Mouse (Mus musculus) embryonic facial prominence, embryonic 10.5 days (tissue): ENCODE data around the gene Rita1. TPM values are rescaled to one million over a fixed set of nuclear protein-coding genes. Genes with fewer than 3 reads are reported as not detected.

Experiments used
- DNase-seq: peaks from one replicate; pipeline ENCODE4 v3.0.0-alpha.2; 2017; ENCODE audit warnings: low spot score
- H3K27ac ChIP-seq: fragments of 300-500 bp; sonication (generic); replicated peaks from 2 replicates; pipeline ENCODE4 v1.5.1; 2016; ENCODE audit warnings: mild to moderate bottlenecking
- H3K27me3 ChIP-seq: fragments of 300-500 bp; sonication (generic); replicated peaks from 2 replicates; pipeline ENCODE4 v1.6.1; 2016; ENCODE audit warnings: low read depth, mild to moderate bottlenecking; ENCODE audit not compliant: poor library complexity, severe bottlenecking
- H3K36me3 ChIP-seq: fragments of 300-500 bp; sonication (generic); replicated peaks from 2 replicates; pipeline ENCODE4 v1.6.1; 2016; ENCODE audit warnings: mild to moderate bottlenecking, moderate library complexity
- H3K4me1 ChIP-seq: fragments of 300-500 bp; sonication (generic); 2 replicates; pipeline ENCODE4 v1.6.1; 2016
- H3K4me3 ChIP-seq: fragments of 300-500 bp; sonication (generic); 2 replicates; pipeline ENCODE4 v1.5.1; 2016; ENCODE audit warnings: mild to moderate bottlenecking, moderate library complexity
- H3K9me3 ChIP-seq: fragments of 300-500 bp; sonication (generic); 2 replicates; pipeline ENCODE4 v1.6.1; 2016; ENCODE audit warnings: mild to moderate bottlenecking
- WGBS: fragments of 180-500 bp; shearing (Covaris S2); methylation state at CpG from one replicate; pipeline ENCODE4 v1.1.7; 2016; 5-methylcytosine and 5-hydroxymethylcytosine counted together
- polyA plus RNA-seq: library from polyadenylated mRNA; unstranded; fragments of >200 nt; fragmentation: Nextera tagmentation; extraction: Ambion mirVana; gene quantifications from 2 replicates; pipeline ENCODE4 v1.2.1, GENCODE M21; 2016

Gene Rita1
- polyA plus RNA-seq, 1 experiment from 2014 or later, result 20.1 TPM

DNA sequence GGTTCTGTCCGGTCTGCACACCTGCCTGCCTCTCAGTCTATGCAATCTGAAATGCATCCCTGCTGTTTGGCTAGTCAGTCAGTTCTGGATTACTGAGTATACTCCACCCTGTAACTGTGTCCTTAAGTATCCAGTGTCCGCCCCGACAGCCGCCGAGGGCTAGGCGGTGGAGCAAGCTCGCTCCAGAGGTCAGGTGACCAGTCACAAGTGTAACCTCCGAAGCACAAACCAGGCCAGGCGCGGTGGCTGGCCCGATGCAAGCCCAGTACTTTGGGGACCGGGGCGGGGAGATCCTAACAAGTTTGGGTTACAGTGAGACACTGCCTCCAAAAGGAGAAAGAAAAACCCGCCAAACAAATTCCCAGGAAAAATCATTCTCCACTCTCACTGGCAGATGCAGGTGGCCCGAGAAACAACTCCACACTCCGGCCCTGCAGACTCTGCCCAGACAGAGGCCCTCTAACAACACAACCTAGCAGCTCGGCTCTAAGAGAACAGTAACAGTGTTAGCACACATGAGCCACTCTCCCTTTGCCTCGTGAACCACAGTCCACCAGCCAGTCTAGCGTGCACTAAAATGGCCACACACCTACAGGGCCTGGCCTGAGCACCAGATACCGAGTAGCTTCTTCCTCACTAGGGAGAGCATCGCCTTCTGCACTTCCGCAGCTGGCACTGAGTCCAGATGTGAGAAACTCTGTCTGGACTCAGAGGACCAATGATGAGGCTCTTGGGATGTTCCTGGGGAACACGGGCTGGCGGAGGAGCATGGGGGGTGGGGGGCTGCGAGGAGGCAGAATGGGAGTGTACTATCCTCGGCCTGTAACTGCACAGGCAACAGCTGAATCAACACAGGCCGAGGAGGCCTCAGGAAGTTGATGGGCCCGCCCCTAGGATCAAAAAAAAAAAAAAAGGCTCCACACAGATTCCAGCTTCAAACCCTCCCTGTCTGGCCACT, 49.2 kb downstream of the Rita1 start:
- Histone ChIP-seq H3K9me3 (no peaks in the 10 kb centered on the region), H3K27me3 (no peaks in the 10 kb centered on the region), H3K27ac (peak overlapping the region; percentile 84), H3K36me3 (0 out of 2 replicates have a peak, but pooled peaks cover 3% of the 10 kb centered on the region), H3K4me3 (peak overlapping the region; percentile 24; the same call in 1 of the 2 replicates), H3K4me1 (peaks cover 88% of the 10 kb centered on the region)
- DNase-seq, result peak; percentile 79
- WGBS, result 38% methylated on average over 28 of the region's 28 CpGs

GRCm38 (mm10) chr5:120560616-120561311, 51.6 kb downstream of the Rita1 start:
- DNase-seq, result peak; percentile 67
- Histone ChIP-seq H3K4me1 (peaks cover 77% of the 10 kb centered on the region), H3K4me3 (peak overlapping the region; percentile 28; the same call in 1 of the 2 replicates), H3K27ac (peak overlapping the region; percentile 78), H3K27me3 (no peaks in the 10 kb centered on the region), H3K9me3 (no peaks in the 10 kb centered on the region), H3K36me3 (peaks cover 21% of the 10 kb centered on the region)
- 21% methylated on average over 16 of the region's 16 CpGs for WGBS

GRCm38 (mm10) chr5:120560129-120560615, 52.2 kb downstream of the Rita1 start:
- Histone ChIP-seq H3K36me3 (peaks cover 27% of the 10 kb centered on the region), H3K4me3 (peak overlapping the region; percentile 11; the same call in 1 of the 2 replicates), H3K27me3 (no peaks in the 10 kb centered on the region), H3K4me1 (peaks cover 72% of the 10 kb centered on the region), H3K9me3 (no peaks in the 10 kb centered on the region), H3K27ac (peak overlapping the region; percentile 78)
- no peak for DNase-seq
- WGBS, result 64% methylated on average over 9 of the region's 9 CpGs

GRCm38 (mm10) chr5:120558762-120559161, 53.6 kb downstream of the Rita1 start:
- Histone ChIP-seq H3K36me3 (peaks cover 38% of the 10 kb centered on the region), H3K27ac (peak overlapping the region; percentile 75), H3K4me3 (no peak overlapping the region), H3K27me3 (no peaks in the 10 kb centered on the region), H3K9me3 (no peaks in the 10 kb centered on the region), H3K4me1 (peaks cover 58% of the 10 kb centered on the region)
- 63% methylated on average over 14 of the region's 14 CpGs for WGBS
- DNase-seq, result no peak

GRCm38 (mm10) chr5:120558041-120558440, 54.3 kb downstream of the Rita1 start:
- WGBS, result 76% methylated on average over 8 of the region's 8 CpGs
- H3K27me3 ChIP-seq, result no peaks in the 10 kb centered on the region
- H3K27ac ChIP-seq, result 0 out of 2 replicates have a peak overlapping the region, but pooled peaks have one; percentile 3
- no peak overlapping the region for H3K4me3 ChIP-seq
- H3K9me3 ChIP-seq, result no peaks in the 10 kb centered on the region
- no peak for DNase-seq
- H3K36me3 ChIP-seq, result peaks cover 46% of the 10 kb centered on the region
- peaks cover 51% of the 10 kb centered on the region for H3K4me1 ChIP-seq

- no peak overlapping the region for H3K27ac ChIP-seq
- H3K36me3 ChIP-seq, result peaks cover 60% of the 10 kb centered on the region
- H3K9me3 ChIP-seq, result no peaks in the 10 kb centered on the region
- H3K4me3 ChIP-seq, result no peak overlapping the region
- H3K27me3 ChIP-seq, result no peaks in the 10 kb centered on the region
- no peak for DNase-seq
- peaks cover 44% of the 10 kb centered on the region for H3K4me1 ChIP-seq
- 88% methylated on average over 24 of the region's 24 CpGs for WGBS
Measured at GRCm38 (mm10) chr5:120555871-120556270, 56.5 kb downstream of the Rita1 start.

GRCm38 (mm10) chr5:120550673-120551072, 61.7 kb downstream of the Rita1 start:
- Histone ChIP-seq H3K4me3 (no peak overlapping the region), H3K4me1 (peaks cover 25% of the 10 kb centered on the region), H3K9me3 (no peaks in the 10 kb centered on the region), H3K27ac (no peak overlapping the region), H3K27me3 (no peaks in the 10 kb centered on the region), H3K36me3 (peaks cover 54% of the 10 kb centered on the region)
- no peak for DNase-seq
- WGBS, result 95% methylated on average over 5 of the region's 5 CpGs

DNA sequence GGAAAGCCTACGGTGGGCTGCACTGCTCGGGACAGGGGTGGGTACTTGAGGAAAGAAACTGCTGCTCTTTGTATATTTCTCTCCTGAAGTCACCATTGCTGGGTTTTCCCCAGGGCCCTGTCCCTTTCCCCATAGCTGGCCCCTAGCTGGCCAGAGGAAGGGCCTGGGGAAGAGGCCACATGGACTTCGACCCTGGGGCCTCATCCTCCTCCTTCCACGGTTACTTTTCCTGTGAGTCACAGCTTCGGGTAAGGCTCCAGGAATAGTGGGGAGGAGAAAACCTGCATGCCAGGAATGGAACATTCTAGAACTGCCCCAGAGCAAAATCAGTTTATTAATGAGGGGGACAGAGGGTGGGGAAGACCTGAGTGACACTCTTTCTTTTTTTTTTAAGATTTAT, 62.3 kb downstream of the Rita1 start:
- DNase-seq, result no peak
- 84% methylated on average over 5 of the region's 5 CpGs for WGBS
- H3K9me3 ChIP-seq, result no peaks in the 10 kb centered on the region
- peaks cover 48% of the 10 kb centered on the region for H3K36me3 ChIP-seq
- peaks cover 25% of the 10 kb centered on the region for H3K4me1 ChIP-seq
- no peak overlapping the region for H3K27ac ChIP-seq
- H3K4me3 ChIP-seq, result no peak overlapping the region
- no peaks in the 10 kb centered on the region for H3K27me3 ChIP-seq

- Histone ChIP-seq H3K36me3 (peaks cover 42% of the 10 kb centered on the region), H3K4me3 (no peak overlapping the region), H3K27me3 (no peaks in the 10 kb centered on the region), H3K4me1 (peaks cover 25% of the 10 kb centered on the region), H3K27ac (peak overlapping the region; percentile 57), H3K9me3 (no peaks in the 10 kb centered on the region)
- DNase-seq, result no peak
- WGBS, result 60% methylated on average over 11 of the region's 11 CpGs
Measured at GRCm38 (mm10) chr5:120548236-120548850, 64.0 kb downstream of the Rita1 start.

Other genes with a start within 250 kb of the Rita1 start
- 3.1 and 4.7 TPM in 2 replicates for gene Lhx5, start 180.9 kb downstream of the Rita1 start, polyA plus RNA-seq
- 6.2 and 7.1 TPM in 2 replicates for gene Sdsl, start 139.8 kb downstream of the Rita1 start, polyA plus RNA-seq
- not detected in 2 replicates for gene Sds, start 136.1 kb downstream of the Rita1 start, polyA plus RNA-seq
- 35.5 and 37.8 TPM in 2 replicates for gene Plbd2, start 109.0 kb downstream of the Rita1 start, polyA plus RNA-seq
- 4.1 and 5.2 TPM in 2 replicates for gene Slc8b1, start 101.4 kb downstream of the Rita1 start, polyA plus RNA-seq
- gene Tpcn1, start 23.9 kb downstream of the Rita1 start, polyA plus RNA-seq, result 11.9 and 12.3 TPM in 2 replicates
- 0.65 and 0.81 TPM in 2 replicates for gene Iqcd, start 23.6 kb downstream of the Rita1 start, polyA plus RNA-seq
- gene Ddx54, start 150 bp upstream of the Rita1 start, polyA plus RNA-seq, result 62.3 and 64.3 TPM in 2 replicates
- 0.27 TPM in 1 of 2 replicates, not detected in the other for gene Cfap73, start 21.6 kb upstream of the Rita1 start, polyA plus RNA-seq
- 0.07 and 0.14 TPM in 2 replicates for gene Rasal1, start 36.2 kb upstream of the Rita1 start, polyA plus RNA-seq
- gene Dtx1, start 99.3 kb upstream of the Rita1 start, polyA plus RNA-seq, result 1.8 and 2.2 TPM in 2 replicates
- 0.06 and 0.10 TPM in 2 replicates for gene Oas2, start 137.3 kb upstream of the Rita1 start, polyA plus RNA-seq
- gene Oas3, start 165.1 kb upstream of the Rita1 start, polyA plus RNA-seq, result 0.06 TPM in 1 of 2 replicates, not detected in the other
- gene Oas1e, start 182.9 kb upstream of the Rita1 start, polyA plus RNA-seq, result not detected in 2 replicates
- 0.14 and 0.49 TPM in 2 replicates for gene Oas1c, start 199.9 kb upstream of the Rita1 start, polyA plus RNA-seq
- not detected in 2 replicates for gene Oas1f, start 234.8 kb upstream of the Rita1 start, polyA plus RNA-seq
- gene Oas1h, start 248.8 kb upstream of the Rita1 start, polyA plus RNA-seq, result not detected in 2 replicates